Mouse (Mus musculus): ENCODE measurements around the gene Ptprr. TPM values are rescaled to one million over a fixed set of nuclear protein-coding genes. Genes with fewer than 3 reads are reported as not detected.

The Ptprr gene
- polyA plus RNA-seq, 1 experiment: not detected

DNA sequence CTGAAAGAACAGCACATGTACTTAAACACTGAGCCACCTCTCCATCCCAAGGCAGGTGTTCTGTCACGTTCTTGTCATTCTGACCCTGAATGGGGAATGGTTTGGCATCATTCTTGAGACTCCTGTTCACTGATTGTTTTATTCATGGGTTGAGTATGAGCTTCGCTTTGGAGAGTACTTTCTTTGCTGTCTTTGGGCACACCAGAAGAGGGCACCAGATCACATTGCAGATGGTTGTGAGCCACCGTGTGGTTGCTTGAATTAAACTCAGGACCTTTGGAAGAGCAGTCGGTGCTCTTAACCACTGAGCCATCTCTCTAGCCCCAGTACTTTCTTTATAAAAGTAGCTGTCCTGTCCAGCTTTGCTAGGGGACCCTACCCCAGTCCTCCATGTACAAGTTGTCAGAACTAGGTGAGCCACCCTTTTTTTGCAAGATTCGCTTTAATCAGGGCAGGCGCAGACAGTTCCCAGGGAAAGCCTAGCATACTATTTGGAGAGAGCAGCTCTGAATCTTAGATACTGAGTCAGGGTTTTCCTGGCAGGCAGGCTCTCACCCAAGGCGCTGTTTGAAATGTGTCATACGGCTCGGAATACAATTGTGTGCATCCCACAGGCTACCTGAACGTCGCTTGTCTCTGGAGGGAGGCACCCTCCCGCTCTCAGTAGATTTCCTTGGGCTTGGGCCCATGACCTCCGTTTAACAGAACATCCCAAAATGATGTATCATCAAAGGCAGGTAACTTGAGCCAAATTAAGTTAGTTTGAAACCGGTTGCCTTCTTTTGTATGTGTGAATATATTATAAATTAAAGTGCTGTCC, 178.8 kb downstream of the Ptprr start:
- Histone ChIP-seq H3K4me3 (ENCODE audit: insufficient read depth, low read depth, low read length) (no peak overlapping the region), H3K4me1 (ENCODE audit: control insufficient read depth, insufficient read depth, low read length) (peaks cover 6% of the 10 kb centered on the region; the same call in 1 of the 2 replicates), H3K27ac (ENCODE audit: insufficient read depth, low read depth, low read length) (no peak overlapping the region)
- 20% methylated on average over 14 of the region's 14 CpGs for WGBS
- TF ChIP-seq CTCF (IDR thresholded peaks at IDR 0.05; ENCODE audit: insufficient read depth, low read depth, low read length) (no peak), POLR2A (IDR thresholded peaks at IDR 0.05; ENCODE audit: insufficient read depth, low read depth, low read length) (no peak)

DNA sequence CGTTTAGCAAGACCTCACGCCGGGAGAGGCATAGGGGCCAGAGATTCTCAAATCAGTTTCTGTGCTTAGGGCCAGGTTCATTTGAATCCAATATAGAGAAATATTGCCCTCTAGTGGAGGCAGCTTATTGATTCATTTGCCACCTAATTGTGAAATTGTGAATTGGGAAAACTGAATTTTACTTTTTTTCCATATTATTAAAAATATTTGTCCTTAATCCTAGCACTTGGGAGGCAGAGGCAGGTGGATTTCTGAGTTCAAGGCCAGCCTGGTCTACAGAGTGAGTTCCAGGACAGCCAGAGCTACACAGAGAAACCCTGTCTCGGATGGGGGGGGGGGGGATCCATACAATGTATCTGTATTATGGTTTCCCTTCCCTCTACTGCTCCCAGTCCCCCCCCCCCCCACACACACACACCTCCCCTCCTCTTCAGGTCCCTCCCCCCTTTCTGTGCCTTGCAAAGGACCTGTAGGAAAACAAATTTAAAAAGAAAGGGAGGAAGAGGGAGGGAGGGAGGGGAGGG, 179.5 kb downstream of the Ptprr start:
- peaks cover 6% of the 10 kb centered on the region; the same call in 1 of the 2 replicates for H3K4me1 ChIP-seq (ENCODE audit: control insufficient read depth, insufficient read depth, low read length)
- no peak overlapping the region for H3K4me3 ChIP-seq (ENCODE audit: insufficient read depth, low read depth, low read length)
- 21% methylated on average over 4 of the region's 4 CpGs for WGBS
- TF ChIP-seq CTCF (IDR thresholded peaks at IDR 0.05; ENCODE audit: insufficient read depth, low read depth, low read length) (no peak), POLR2A (IDR thresholded peaks at IDR 0.05; ENCODE audit: insufficient read depth, low read depth, low read length) (no peak)
- no peak overlapping the region for H3K27ac ChIP-seq (ENCODE audit: insufficient read depth, low read depth, low read length)

GRCm38 (mm10) chr10:116199035-116199434, 181.0 kb downstream of the Ptprr start:
- TF ChIP-seq POLR2A (IDR thresholded peaks at IDR 0.05; ENCODE audit: insufficient read depth, low read depth, low read length) (no peak), CTCF (IDR thresholded peaks at IDR 0.05; ENCODE audit: insufficient read depth, low read depth, low read length) (0 out of 2 replicates have a peak, but pooled peaks have one; percentile 31)
- WGBS: 23% methylated on average over 5 of the region's 5 CpGs
- Histone ChIP-seq H3K4me3 (ENCODE audit: insufficient read depth, low read depth, low read length) (no peak overlapping the region), H3K4me1 (ENCODE audit: control insufficient read depth, insufficient read depth, low read length) (peaks cover 6% of the 10 kb centered on the region; the same call in 1 of the 2 replicates), H3K27ac (ENCODE audit: insufficient read depth, low read depth, low read length) (no peak overlapping the region)

DNA sequence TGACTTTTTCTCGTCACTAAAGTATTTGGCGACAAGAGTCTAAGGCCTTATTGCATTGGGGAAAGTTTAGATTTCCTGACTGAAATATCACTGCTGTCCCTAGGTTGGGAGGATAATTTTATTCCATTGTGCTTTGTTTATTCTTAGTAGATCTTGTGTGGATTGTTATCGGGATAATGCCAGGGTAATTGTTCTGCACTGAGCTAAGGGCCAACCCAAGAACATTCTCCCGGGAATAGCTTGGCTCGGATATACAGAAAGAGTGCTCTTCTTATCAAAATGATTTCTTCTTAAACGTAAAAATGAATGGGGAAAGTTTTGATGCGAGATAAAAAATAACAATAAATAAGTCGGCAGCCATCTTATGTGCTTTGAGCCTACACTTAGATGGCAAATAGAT, 183.5 kb downstream of the Ptprr start:
- no peak overlapping the region for H3K27ac ChIP-seq (ENCODE audit: insufficient read depth, low read depth, low read length)
- TF ChIP-seq CTCF (IDR thresholded peaks at IDR 0.05; ENCODE audit: insufficient read depth, low read depth, low read length) (no peak), POLR2A (IDR thresholded peaks at IDR 0.05; ENCODE audit: insufficient read depth, low read depth, low read length) (no peak)
- H3K4me1 ChIP-seq (ENCODE audit: control insufficient read depth, insufficient read depth, low read length): 0 out of 2 replicates have a peak, but pooled peaks cover 3% of the 10 kb centered on the region
- 64% methylated on average over 8 of the region's 8 CpGs for WGBS
- H3K4me3 ChIP-seq (ENCODE audit: insufficient read depth, low read depth, low read length): no peak overlapping the region

- no peak overlapping the region for H3K27ac ChIP-seq (ENCODE audit: insufficient read depth, low read depth, low read length)
- no peak overlapping the region for H3K4me3 ChIP-seq (ENCODE audit: insufficient read depth, low read depth, low read length)
- TF ChIP-seq POLR2A (IDR thresholded peaks at IDR 0.05; ENCODE audit: insufficient read depth, low read depth, low read length) (no peak), CTCF (IDR thresholded peaks at IDR 0.05; ENCODE audit: insufficient read depth, low read depth, low read length) (no peak)
- H3K4me1 ChIP-seq (ENCODE audit: control insufficient read depth, insufficient read depth, low read length): no peaks in the 10 kb centered on the region
- WGBS: 81% methylated on average over 15 of the region's 15 CpGs
Measured at GRCm38 (mm10) chr10:116205580-116206358, 187.8 kb downstream of the Ptprr start.

GRCm38 (mm10) chr10:116206449-116206848, 188.4 kb downstream of the Ptprr start:
- Histone ChIP-seq H3K27ac (ENCODE audit: insufficient read depth, low read depth, low read length) (no peak overlapping the region), H3K4me1 (ENCODE audit: control insufficient read depth, insufficient read depth, low read length) (no peaks in the 10 kb centered on the region), H3K4me3 (ENCODE audit: insufficient read depth, low read depth, low read length) (no peak overlapping the region)
- WGBS: 88% methylated on average over 11 of the region's 11 CpGs
- TF ChIP-seq CTCF (IDR thresholded peaks at IDR 0.05; ENCODE audit: insufficient read depth, low read depth, low read length) (no peak), POLR2A (IDR thresholded peaks at IDR 0.05; ENCODE audit: insufficient read depth, low read depth, low read length) (no peak)

- no peaks in the 10 kb centered on the region for H3K4me1 ChIP-seq (ENCODE audit: control insufficient read depth, insufficient read depth, low read length)
- 28% methylated on average over 9 of the region's 9 CpGs for WGBS
- no peak overlapping the region for H3K4me3 ChIP-seq (ENCODE audit: insufficient read depth, low read depth, low read length)
- no peak overlapping the region for H3K27ac ChIP-seq (ENCODE audit: insufficient read depth, low read depth, low read length)
- TF ChIP-seq POLR2A (IDR thresholded peaks at IDR 0.05; ENCODE audit: insufficient read depth, low read depth, low read length) (no peak), CTCF (IDR thresholded peaks at IDR 0.05; ENCODE audit: insufficient read depth, low read depth, low read length) (no peak)
Measured at GRCm38 (mm10) chr10:116207987-116208726, 190.1 kb downstream of the Ptprr start.

DNA sequence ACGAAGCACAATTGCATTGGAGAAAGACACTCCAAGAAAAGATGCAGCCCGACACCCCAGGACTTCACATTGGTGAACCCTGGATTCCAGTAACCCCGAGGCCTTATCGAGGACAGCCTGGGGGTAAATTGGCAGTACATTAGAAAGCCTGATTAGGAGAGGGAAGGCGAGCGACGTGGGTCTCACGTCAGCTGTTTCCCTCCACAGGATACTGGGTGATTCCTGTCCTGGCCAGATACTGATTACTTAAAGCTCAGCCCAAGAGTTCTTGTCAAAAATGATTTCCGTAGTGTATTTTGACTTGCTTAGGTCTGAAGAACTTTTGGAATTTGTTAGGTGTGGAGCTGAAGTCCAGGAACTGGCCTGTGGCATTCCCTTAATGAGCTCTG, 190.7 kb downstream of the Ptprr start:
- TF ChIP-seq POLR2A (IDR thresholded peaks at IDR 0.05; ENCODE audit: insufficient read depth, low read depth, low read length) (no peak), CTCF (IDR thresholded peaks at IDR 0.05; ENCODE audit: insufficient read depth, low read depth, low read length) (no peak)
- Histone ChIP-seq H3K27ac (ENCODE audit: insufficient read depth, low read depth, low read length) (no peak overlapping the region), H3K4me3 (ENCODE audit: insufficient read depth, low read depth, low read length) (no peak overlapping the region), H3K4me1 (ENCODE audit: control insufficient read depth, insufficient read depth, low read length) (no peaks in the 10 kb centered on the region)
- WGBS: 61% methylated on average over 9 of the region's 9 CpGs
